Mouse (Mus musculus) left cerebral cortex, adult 9 months (tissue): ENCODE results near the gene Pcdh15.

Experiments
- DNase-seq, 2 experiments: peaks; one replicate each; pipeline ENCODE4 v3.0.0; 2022; ENCODE audit warnings: low spot score in 2 of 2

Gene Pcdh15

GRCm38 (mm10) chr10:74569603-74570002, 1470.5 kb downstream of the Pcdh15 start:
- DNase-seq: no peak

- no peak for DNase-seq
Observed at GRCm38 (mm10) chr10:74579924-74580323, 1480.8 kb downstream of the Pcdh15 start.

- DNase-seq: no peak
Observed at GRCm38 (mm10) chr10:74591799-74592198, 1492.7 kb downstream of the Pcdh15 start.

- DNase-seq: no peak
Observed at GRCm38 (mm10) chr10:74607683-74608082, 1508.5 kb downstream of the Pcdh15 start.

GRCm38 (mm10) chr10:74621837-74622236, 1522.7 kb downstream of the Pcdh15 start:
- no peak for DNase-seq

GRCm38 (mm10) chr10:74625715-74626114, 1526.6 kb downstream of the Pcdh15 start:
- no peak for DNase-seq

GRCm38 (mm10) chr10:74626596-74626995, 1527.5 kb downstream of the Pcdh15 start:
- peak; percentile 5 to 20 for DNase-seq

GRCm38 (mm10) chr10:74631314-74631713, 1532.2 kb downstream of the Pcdh15 start:
- no peak for DNase-seq

GRCm38 (mm10) chr10:74637040-74637439, 1537.9 kb downstream of the Pcdh15 start:
- no peak for DNase-seq

GRCm38 (mm10) chr10:74642125-74642524, 1543.0 kb downstream of the Pcdh15 start:
- no peak for DNase-seq

- DNase-seq: no peak
Observed at GRCm38 (mm10) chr10:74663171-74663570, 1564.0 kb downstream of the Pcdh15 start.

- DNase-seq: peak in 1 of 2 experiments; percentile 3
Observed at GRCm38 (mm10) chr10:74680016-74680491, 1580.9 kb downstream of the Pcdh15 start.

GRCm38 (mm10) chr10:74680559-74680958, 1581.4 kb downstream of the Pcdh15 start:
- no peak for DNase-seq
